Mouse (Mus musculus): ENCODE measurements around the gene Taf1d. TPM values are rescaled to one million over a fixed set of nuclear protein-coding genes. Genes with fewer than 3 reads are reported as not detected.
A peak's percentile ranks its signal among the peaks of the same experiment; 100 is the strongest.

Taf1d gene
- 8.9 and 11.5 TPM in 2 replicates for polyA plus RNA-seq (2012; rRNA removed)

DNA sequence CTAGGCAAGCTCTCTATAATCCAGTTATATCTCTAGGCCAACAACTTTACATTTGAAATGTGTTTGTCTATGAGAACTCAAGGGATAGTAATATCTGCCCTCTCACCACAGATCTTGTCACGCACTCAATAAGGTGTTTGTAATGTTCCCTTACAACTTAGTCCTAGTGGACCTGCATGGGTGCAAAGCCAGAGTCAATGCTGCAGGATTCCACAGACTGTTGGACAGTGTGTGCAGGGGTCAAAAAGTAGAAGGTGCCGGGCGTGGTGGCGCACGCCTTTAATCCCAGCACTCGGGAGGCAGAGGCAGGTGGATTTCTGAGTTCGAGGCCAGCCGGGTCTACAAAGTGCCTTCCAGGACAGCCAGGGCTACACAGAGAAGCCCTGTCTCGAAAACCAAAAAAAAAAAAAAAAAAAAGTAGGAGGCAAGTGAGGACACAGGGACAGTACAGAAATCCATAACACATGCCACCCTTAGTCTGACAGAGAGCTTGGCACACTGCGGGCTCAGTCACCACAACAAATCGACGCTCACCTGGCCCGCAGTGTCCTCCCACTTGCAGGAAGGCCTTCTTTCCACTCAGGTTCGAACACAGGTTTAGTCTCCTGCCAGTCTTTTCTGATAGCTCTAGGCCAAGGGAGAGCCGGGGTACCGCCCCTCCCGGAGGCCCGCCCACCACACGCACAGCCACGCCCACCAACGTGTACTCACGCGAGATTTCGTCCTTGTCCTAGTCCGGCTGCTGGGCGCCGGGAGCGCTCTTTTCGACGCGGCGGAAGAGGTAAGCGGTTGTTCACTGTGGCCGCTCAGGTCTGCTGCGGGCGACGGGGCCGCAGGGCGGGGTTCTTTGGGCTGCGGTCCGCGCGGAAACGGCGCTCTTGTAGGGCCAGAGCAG, at the start of gene Taf1d:
Taf1d (plus strand) TSS at position 712 of the 895 bp plus-strand sequence.
- Histone ChIP-seq H3K27me3 (replicated peaks; ENCODE audit: control insufficient read depth, insufficient read depth, low read length) (no peaks in the 10 kb centered on the region), H3K36me3 (ENCODE audit: control insufficient read depth, insufficient read depth, low read length) (peaks cover 8% of the 10 kb centered on the region), H3K4me1 (ENCODE audit: control insufficient read depth, insufficient read depth, low read length) (peaks cover 6% of the 10 kb centered on the region; the same call in 1 of the 2 replicates), H3K27ac (ENCODE audit: insufficient read depth, low read depth, low read length) (peak within 1 kb of the TSS; percentile 84), H3K4me3 (ENCODE audit: insufficient read depth, low read depth, low read length) (peak within 1 kb of the TSS; percentile 97)
- no peak for TF ChIP-seq CTCF (conservative IDR thresholded peaks at IDR 0.05; ENCODE audit: insufficient read depth, insufficient read length, low read depth, low read length)
- peak; percentile 93 for TF ChIP-seq POLR2A (IDR thresholded peaks at IDR 0.05; ENCODE audit: low read depth, low read length)
- DNase-seq: peak; percentile 98
- WGBS: 6% methylated on average over 45 of the region's 45 CpGs

DNA sequence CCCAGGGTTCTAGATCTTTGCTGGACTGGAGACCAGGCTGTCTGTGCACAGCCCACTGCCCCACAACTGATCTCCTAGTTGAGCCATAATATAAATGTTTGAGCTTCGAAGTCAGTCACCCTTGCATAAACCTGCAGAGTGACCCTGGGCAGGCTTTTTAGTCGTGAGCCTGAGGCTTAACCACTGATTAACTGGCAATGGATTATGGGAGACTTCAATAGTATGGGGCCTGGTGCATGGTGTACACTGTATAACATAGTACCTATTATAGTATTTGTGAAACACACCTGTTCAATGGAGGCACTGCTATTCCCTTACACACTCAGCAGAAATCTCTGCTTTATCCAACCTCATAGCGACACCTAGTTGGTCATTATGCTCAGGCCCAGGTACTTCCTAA, 49.8 kb upstream of the Taf1d start:
- H3K4me1 ChIP-seq (ENCODE audit: control insufficient read depth, insufficient read depth, low read length): peaks cover 12% of the 10 kb centered on the region; the same call in 1 of the 2 replicates
- WGBS: 50% methylated on average over 3 of the region's 3 CpGs

DNA sequence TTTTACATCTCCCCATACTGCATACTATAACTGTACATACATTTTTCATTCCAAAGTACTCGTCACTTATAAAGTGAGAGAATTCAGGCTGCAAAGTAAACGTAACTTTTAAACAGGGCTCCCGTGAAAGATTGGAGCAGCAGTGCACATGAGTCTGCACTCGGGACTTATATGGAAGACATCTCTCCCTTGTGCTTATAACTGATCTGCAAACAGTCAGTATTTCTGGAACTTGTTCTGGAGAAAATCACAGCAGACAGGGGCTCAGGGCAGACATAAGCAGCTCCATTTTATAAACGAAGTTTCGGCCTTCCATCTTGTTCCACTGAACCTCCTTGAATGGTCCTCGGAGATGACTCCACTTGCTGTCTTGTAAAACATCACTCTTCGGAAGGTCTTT, 44.0 kb upstream of the Taf1d start:
- H3K27ac ChIP-seq (ENCODE audit: insufficient read depth, low read depth, low read length): no peak overlapping the region
- TF ChIP-seq CTCF (conservative IDR thresholded peaks at IDR 0.05; ENCODE audit: insufficient read depth, insufficient read length, low read depth, low read length) (no peak), POLR2A (IDR thresholded peaks at IDR 0.05; ENCODE audit: low read depth, low read length) (no peak)
- no peak for DNase-seq
- 92% methylated on average over 8 of the region's 8 CpGs for WGBS
- H3K4me3 ChIP-seq (ENCODE audit: insufficient read depth, low read depth, low read length): no peak overlapping the region
- no peaks in the 10 kb centered on the region for H3K27me3 ChIP-seq (replicated peaks; ENCODE audit: control insufficient read depth, insufficient read depth, low read length)
- H3K36me3 ChIP-seq (ENCODE audit: control insufficient read depth, insufficient read depth, low read length): peaks cover 8% of the 10 kb centered on the region
- H3K4me1 ChIP-seq (ENCODE audit: control insufficient read depth, insufficient read depth, low read length): no peaks in the 10 kb centered on the region

More for the DNA sequence above, 49.8 kb upstream of the Taf1d start:
- Histone ChIP-seq H3K4me3 (ENCODE audit: insufficient read depth, low read depth, low read length) (no peak overlapping the region), H3K27ac (ENCODE audit: insufficient read depth, low read depth, low read length) (no peak overlapping the region), H3K36me3 (ENCODE audit: control insufficient read depth, insufficient read depth, low read length) (no peaks in the 10 kb centered on the region), H3K27me3 (replicated peaks; ENCODE audit: control insufficient read depth, insufficient read depth, low read length) (no peaks in the 10 kb centered on the region)
- no peak for TF ChIP-seq POLR2A (IDR thresholded peaks at IDR 0.05; ENCODE audit: low read depth, low read length)
- TF ChIP-seq CTCF (conservative IDR thresholded peaks at IDR 0.05; ENCODE audit: insufficient read depth, insufficient read length, low read depth, low read length): no peak
- DNase-seq: no peak

DNA sequence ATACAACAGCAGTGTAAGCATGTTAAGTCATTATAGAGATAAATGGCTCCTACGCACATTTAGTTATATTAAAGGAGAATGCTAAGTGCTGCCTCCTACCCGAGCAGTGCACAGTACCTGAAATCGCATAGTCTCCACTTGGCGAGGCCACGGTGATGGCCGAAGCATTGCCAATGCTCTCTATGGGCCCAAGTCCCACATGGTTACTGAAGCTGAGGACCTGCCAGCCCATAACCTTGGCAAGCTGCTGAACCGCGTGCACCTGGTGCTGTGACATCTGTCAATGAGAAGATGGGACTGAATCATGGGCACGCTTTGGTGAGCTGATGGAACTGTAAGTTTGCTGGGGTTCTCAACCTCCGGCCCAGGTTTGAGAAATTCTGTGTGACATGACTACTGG, 42.5 kb upstream of the Taf1d start:
- 95% methylated on average over 10 of the region's 10 CpGs for WGBS
- DNase-seq: no peak
- Histone ChIP-seq H3K36me3 (ENCODE audit: control insufficient read depth, insufficient read depth, low read length) (peaks cover 8% of the 10 kb centered on the region), H3K4me3 (ENCODE audit: insufficient read depth, low read depth, low read length) (no peak overlapping the region), H3K27ac (ENCODE audit: insufficient read depth, low read depth, low read length) (no peak overlapping the region), H3K4me1 (ENCODE audit: control insufficient read depth, insufficient read depth, low read length) (no peaks in the 10 kb centered on the region), H3K27me3 (replicated peaks; ENCODE audit: control insufficient read depth, insufficient read depth, low read length) (no peaks in the 10 kb centered on the region)
- TF ChIP-seq POLR2A (IDR thresholded peaks at IDR 0.05; ENCODE audit: low read depth, low read length) (no peak), CTCF (conservative IDR thresholded peaks at IDR 0.05; ENCODE audit: insufficient read depth, insufficient read length, low read depth, low read length) (no peak)

DNA sequence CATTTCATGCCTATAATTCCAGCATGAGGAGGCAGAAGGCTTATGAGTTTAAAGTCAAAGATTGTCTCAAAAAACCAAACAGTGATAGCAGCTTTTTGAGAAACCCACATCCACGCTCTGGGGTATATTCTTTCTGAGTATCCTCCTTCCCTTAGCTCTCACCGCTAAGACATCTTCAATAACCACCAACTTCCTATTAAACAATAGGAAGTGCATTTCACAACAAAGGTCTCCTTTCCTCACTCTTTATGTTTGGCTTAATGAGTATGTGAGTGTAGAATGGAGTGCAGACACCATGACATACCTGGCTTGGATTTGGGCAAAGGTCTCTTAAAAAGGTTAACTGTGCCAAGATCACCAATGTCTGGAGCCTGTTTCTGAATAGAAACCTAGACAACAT, 32.0 kb upstream of the Taf1d start:
- no peak for DNase-seq
- H3K36me3 ChIP-seq (ENCODE audit: control insufficient read depth, insufficient read depth, low read length): peaks cover 7% of the 10 kb centered on the region
- H3K4me3 ChIP-seq (ENCODE audit: insufficient read depth, low read depth, low read length): no peak overlapping the region
- H3K4me1 ChIP-seq (ENCODE audit: control insufficient read depth, insufficient read depth, low read length): no peaks in the 10 kb centered on the region
- WGBS: 91% methylated on average over 2 of the region's 2 CpGs
- H3K27me3 ChIP-seq (replicated peaks; ENCODE audit: control insufficient read depth, insufficient read depth, low read length): no peaks in the 10 kb centered on the region
- TF ChIP-seq CTCF (conservative IDR thresholded peaks at IDR 0.05; ENCODE audit: insufficient read depth, insufficient read length, low read depth, low read length) (no peak), POLR2A (IDR thresholded peaks at IDR 0.05; ENCODE audit: low read depth, low read length) (no peak)
- no peak overlapping the region for H3K27ac ChIP-seq (ENCODE audit: insufficient read depth, low read depth, low read length)

DNA sequence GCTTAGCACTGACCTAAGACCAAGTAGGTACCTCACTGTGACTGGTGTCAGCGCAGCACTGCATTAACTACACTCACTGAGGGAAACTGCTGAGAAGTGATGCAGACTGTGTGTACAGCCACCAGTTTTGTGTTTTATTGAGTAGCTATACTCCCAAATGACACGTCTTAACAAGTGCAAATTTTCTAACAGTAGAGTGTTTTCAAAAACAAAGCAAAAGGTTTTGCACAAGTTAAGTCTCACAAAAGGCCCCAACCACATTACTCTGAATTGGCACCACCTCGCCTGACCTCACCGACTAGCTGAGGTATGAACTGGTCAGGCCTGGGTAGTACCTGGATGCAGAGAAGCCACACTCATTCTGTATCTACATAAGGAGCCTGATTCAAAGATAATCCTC, 29.2 kb upstream of the Taf1d start:
- DNase-seq: no peak
- WGBS: 92% methylated on average over 4 of the region's 4 CpGs
- no peak overlapping the region for H3K27ac ChIP-seq (ENCODE audit: insufficient read depth, low read depth, low read length)
- TF ChIP-seq POLR2A (IDR thresholded peaks at IDR 0.05; ENCODE audit: low read depth, low read length) (no peak), CTCF (conservative IDR thresholded peaks at IDR 0.05; ENCODE audit: insufficient read depth, insufficient read length, low read depth, low read length) (no peak)
- peaks cover 5% of the 10 kb centered on the region; the same call in 1 of the 2 replicates for H3K4me1 ChIP-seq (ENCODE audit: control insufficient read depth, insufficient read depth, low read length)
- H3K27me3 ChIP-seq (replicated peaks; ENCODE audit: control insufficient read depth, insufficient read depth, low read length): no peaks in the 10 kb centered on the region
- H3K36me3 ChIP-seq (ENCODE audit: control insufficient read depth, insufficient read depth, low read length): peaks cover 7% of the 10 kb centered on the region
- no peak overlapping the region for H3K4me3 ChIP-seq (ENCODE audit: insufficient read depth, low read depth, low read length)

DNA sequence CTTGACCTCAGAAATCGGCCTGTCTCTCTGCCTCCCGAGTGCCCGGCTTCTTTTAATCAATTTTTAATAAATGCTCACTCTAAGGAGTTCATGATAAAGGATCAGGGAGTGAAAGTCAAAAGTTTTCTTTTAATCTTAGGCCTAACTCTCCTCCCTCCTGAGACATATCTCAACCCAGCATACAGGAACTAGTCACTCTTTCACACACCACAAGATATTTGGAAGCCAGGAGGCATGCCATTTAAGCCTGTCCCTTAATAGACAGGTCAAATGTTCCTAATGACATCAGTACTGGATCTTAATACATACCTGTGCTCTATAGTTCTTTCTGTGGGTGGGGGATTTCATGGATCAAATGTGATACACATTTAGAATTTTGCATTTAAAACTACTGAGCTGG, 27.7 kb upstream of the Taf1d start:
- no peak overlapping the region for H3K27ac ChIP-seq (ENCODE audit: insufficient read depth, low read depth, low read length)
- no peak overlapping the region for H3K4me3 ChIP-seq (ENCODE audit: insufficient read depth, low read depth, low read length)
- no peak for TF ChIP-seq POLR2A (IDR thresholded peaks at IDR 0.05; ENCODE audit: low read depth, low read length)
- WGBS: 80% methylated on average over 3 of the region's 3 CpGs
- no peak for DNase-seq
- peaks cover 5% of the 10 kb centered on the region; the same call in 1 of the 2 replicates for H3K4me1 ChIP-seq (ENCODE audit: control insufficient read depth, insufficient read depth, low read length)
- H3K36me3 ChIP-seq (ENCODE audit: control insufficient read depth, insufficient read depth, low read length): peaks cover 4% of the 10 kb centered on the region; the same call in 1 of the 2 replicates
- no peaks in the 10 kb centered on the region for H3K27me3 ChIP-seq (replicated peaks; ENCODE audit: control insufficient read depth, insufficient read depth, low read length)

Measured in kidney, adult 2 months (tissue).